Mouse (Mus musculus) inflammation-experienced regulatory T-cells, adult 16 weeks (primary cell): Measurements from ENCODE around the gene Lefty1. TPM values are rescaled to one million over a fixed set of nuclear protein-coding genes. Genes with fewer than 3 reads are reported as not detected.

Experiments
- polyA plus RNA-seq: library from polyadenylated mRNA; unstranded; fragments of 100-300 nt; shearing (Covaris generic); gene quantifications from one replicate; pipeline ENCODE4 v1.2.1, GENCODE M21; 2017

Gene Lefty1
- 0.35 TPM for polyA plus RNA-seq

GRCm38 (mm10) chr1:180934467-180935419, at the start of gene Lefty1:
Gene Lefty1 (plus strand): TSS chr1:180935022.

DNA sequence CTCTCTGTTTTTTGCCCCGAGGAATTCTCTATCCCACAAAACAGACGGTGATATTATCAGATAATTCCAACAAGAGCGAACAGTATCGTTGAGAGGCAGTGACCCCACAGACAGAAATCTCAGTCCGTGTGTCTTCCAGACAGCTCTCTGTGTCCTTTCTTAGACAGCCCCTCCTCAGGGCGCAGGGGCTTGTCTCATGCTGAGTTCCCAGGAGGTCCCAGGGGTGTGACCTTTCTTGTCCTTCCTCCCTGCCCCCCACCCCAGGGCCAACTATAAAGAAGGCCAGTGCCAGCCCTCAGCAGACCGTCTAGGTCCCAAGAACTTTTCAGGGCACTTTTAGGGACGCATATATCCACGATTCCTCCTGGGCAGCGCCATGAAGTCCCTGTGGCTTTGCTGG, 42.0 kb upstream of the Lefty1 start, which contains the start of gene Lefty2:
Gene Lefty2 (plus strand): TSS at position 301 of the 400 bp plus-strand sequence.

DNA sequence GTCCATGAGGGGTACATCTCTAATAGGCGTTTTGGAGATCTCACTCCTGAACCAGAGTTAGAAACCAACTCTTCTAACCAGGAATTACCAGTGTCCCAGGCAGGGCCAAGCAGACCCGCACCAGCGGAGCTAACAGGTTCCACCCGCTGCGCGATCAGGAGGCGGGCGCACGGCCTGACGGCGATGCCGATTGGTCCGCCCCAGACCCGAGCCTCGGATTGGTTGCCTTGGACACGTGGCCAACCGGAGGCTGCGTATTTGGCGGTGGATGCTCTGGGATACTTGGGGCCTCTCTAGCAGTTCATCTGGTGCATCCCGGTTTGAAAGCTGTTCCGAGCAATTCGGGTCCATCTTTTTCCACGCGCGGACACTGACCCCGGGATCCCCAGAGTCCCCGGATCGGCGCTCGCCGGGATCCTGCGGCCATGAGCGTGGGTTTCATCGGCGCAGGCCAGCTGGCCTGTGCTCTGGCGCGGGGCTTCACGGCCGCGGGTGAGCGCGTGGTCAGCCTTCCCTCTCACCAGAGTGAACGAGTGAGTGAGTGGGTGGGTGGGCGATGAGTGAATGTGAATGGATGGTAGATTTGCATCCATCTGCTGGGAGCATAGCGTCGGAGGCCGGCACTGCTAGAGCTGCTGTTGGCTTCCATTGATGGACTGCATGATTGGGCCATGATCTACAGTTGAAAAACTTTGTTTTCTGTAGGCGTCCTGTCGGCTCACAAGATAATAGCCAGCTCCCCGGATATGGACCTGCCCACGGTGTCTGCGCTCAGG, 30.6 kb upstream of the Lefty1 start, which contains the start of gene Pycr2:
Gene Pycr2 (plus strand): TSS at position 255 of the 776 bp plus-strand sequence.

DNA sequence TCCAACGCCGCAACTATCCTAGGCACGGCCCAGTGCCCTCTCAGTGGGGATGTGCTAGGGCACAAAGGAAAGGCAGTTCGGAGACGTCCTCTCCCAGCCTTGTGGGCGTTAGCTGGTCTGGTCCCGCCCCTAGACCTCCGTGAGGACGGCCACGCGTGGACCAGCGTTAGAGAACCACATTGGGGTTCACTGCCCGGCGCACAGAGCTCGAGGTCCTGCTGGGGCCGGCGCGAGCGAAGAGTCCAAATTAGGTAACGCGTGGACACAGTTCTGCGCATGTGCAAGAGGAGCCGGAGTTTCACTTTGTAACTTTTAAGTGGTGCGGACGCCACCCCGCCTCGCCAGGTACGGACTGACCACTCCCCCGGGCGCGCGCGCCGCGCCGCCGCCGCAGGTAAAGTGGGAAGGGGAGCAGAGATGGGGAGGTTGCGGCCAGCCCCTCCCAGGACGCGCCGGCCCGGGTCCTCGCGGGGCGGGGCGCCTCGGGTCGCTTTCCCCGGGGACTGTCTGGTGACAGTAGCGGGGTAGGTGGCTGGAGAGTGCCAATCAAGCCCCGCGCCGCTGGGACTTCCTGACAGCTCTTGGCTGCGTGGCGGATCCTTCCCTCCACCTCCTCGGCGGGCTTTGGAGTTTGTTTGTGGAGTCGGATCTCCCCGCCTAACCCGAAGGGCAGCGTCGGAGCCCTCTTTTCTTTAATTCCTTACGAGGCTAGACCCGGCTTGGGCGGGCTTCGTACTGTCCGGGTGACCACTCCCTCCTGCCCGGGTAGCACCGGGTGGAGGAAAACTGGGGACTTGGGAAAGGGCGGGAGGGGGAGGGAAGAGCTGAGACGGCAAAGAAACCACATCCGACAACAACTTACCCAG, 7.6 kb downstream of the Lefty1 start, which contains the start of gene Tmem63a:
Gene Tmem63a (plus strand): TSS at position 179 of the 866 bp plus-strand sequence.

Other genes with a start within 250 kb of the Lefty1 start
- gene Mixl1, start 238.0 kb upstream of the Lefty1 start, polyA plus RNA-seq: not detected
- gene Acbd3, start 209.0 kb upstream of the Lefty1 start, polyA plus RNA-seq: 13.6 TPM
- 1,148 TPM for gene H3f3a, start 121.1 kb upstream of the Lefty1 start, polyA plus RNA-seq
- 54.9 TPM for gene Sde2, start 83.9 kb upstream of the Lefty1 start, polyA plus RNA-seq
- gene Lefty2, start 41.9 kb upstream of the Lefty1 start, polyA plus RNA-seq: not detected
- 117 TPM for gene Pycr2, start 30.7 kb upstream of the Lefty1 start, polyA plus RNA-seq
- gene Tmem63a, start 7.3 kb downstream of the Lefty1 start, polyA plus RNA-seq: 61.5 TPM
- 402 TPM for gene Ephx1, start 85.9 kb downstream of the Lefty1 start, polyA plus RNA-seq
- not detected for gene 9130409I23Rik, start 116.2 kb downstream of the Lefty1 start, polyA plus RNA-seq
- gene Nvl, start 209.2 kb downstream of the Lefty1 start, polyA plus RNA-seq: 30.7 TPM
- gene Cnih4, start 209.7 kb downstream of the Lefty1 start, polyA plus RNA-seq: 87.0 TPM